Mouse (Mus musculus) heart, postnatal 0 days (tissue): ENCODE data around the gene Serpinf1.

Source experiments
- CTCF ChIP-seq: IDR thresholded peaks from 2 replicates; pipeline ENCODE4 v1.5.1; 2016; ENCODE audit warnings: antibody characterized with exemption, control low read depth, low read depth
- EP300 ChIP-seq: IDR thresholded peaks from 2 replicates; pipeline ENCODE4 v1.6.1; 2016; ENCODE audit warnings: antibody characterized with exemption, low read depth

GRCm38 (mm10) chr11:75441601-75442000 lies 19.1 kb upstream of the Serpinf1 start:
- TF ChIP-seq CTCF (no peak), EP300 (no peak)
